Mouse (Mus musculus) brain, embryonic 14.5 days (tissue): ENCODE measurements around the gene Etv3. TPM values are rescaled to one million over a fixed set of nuclear protein-coding genes. Genes with fewer than 3 reads are reported as not detected.
"Not testable (repeated sequence)": the region's sequence is repeated elsewhere in the genome, so short reads cannot be mapped to it uniquely, and the experiment has no call there.

Experiments used
- DNase-seq: peaks from one replicate; pipeline ENCODE4 v3.0.0-alpha.2; 2011; ENCODE audit warnings: low read depth
- CTCF ChIP-seq: fragments of 200-500 bp; IDR thresholded peaks from 2 replicates; pipeline ENCODE4 v1.5.1; 2012; ENCODE audit warnings: inconsistent platforms, mild to moderate bottlenecking, moderate library complexity, borderline replicate concordance; ENCODE audit not compliant: insufficient read depth, insufficient read length; ENCODE audit errors: extremely low read depth
- POLR2A ChIP-seq: fragments of 200-500 bp; IDR thresholded peaks from 2 replicates; pipeline ENCODE4 v1.6.1; 2012; ENCODE audit warnings: mild to moderate bottlenecking, inconsistent platforms, borderline replicate concordance; ENCODE audit not compliant: poor library complexity, insufficient read depth, insufficient read length, severe bottlenecking; ENCODE audit errors: extremely low read depth
- polyA plus RNA-seq: library from polyadenylated mRNA; depleted of rRNA; stranded (reverse); fragments of >200 nt; gene quantifications from 2 replicates; pipeline ENCODE4 v1.2.3, GENCODE M21; 2012; rRNA removed

The Etv3 gene
- polyA plus RNA-seq = 11.6 and 12.0 TPM in 2 replicates

GRCm38 (mm10) chr3:87525043-87525836 is at the start of gene Etv3:
TSS of gene Etv3 (plus strand) at chr3:87525407.
- TF ChIP-seq POLR2A (peak; percentile 75), CTCF (no peak; the same call in 1 of the 2 replicates)

GRCm38 (mm10) chr3:87477948-87478347 is 47.3 kb upstream of the Etv3 start:
- DNase-seq = not testable (repeated sequence)

More at GRCm38 (mm10) chr3:87525043-87525836, at the start of gene Etv3:
- peak; percentile 96 for DNase-seq

GRCm38 (mm10) chr3:87478596-87478995 is 46.6 kb upstream of the Etv3 start:
- DNase-seq = not testable (repeated sequence)

- DNase-seq = not testable (repeated sequence)
Measured at GRCm38 (mm10) chr3:87479230-87479629, 46.0 kb upstream of the Etv3 start.

- TF ChIP-seq CTCF = no peak
- no peak for TF ChIP-seq POLR2A
- no peak for DNase-seq
Measured at GRCm38 (mm10) chr3:87487392-87487791, 37.8 kb upstream of the Etv3 start.

- TF ChIP-seq CTCF (no peak), POLR2A (no peak)
- peak; percentile 33 for DNase-seq
Measured at GRCm38 (mm10) chr3:87487911-87488310, 37.3 kb upstream of the Etv3 start.

GRCm38 (mm10) chr3:87498266-87498665 is 26.9 kb upstream of the Etv3 start:
- TF ChIP-seq CTCF = no peak
- no peak for TF ChIP-seq POLR2A
- DNase-seq = no peak

- TF ChIP-seq POLR2A (no peak), CTCF (peak; percentile 93)
- peak; percentile 85 for DNase-seq
Measured at GRCm38 (mm10) chr3:87499072-87499471, 26.1 kb upstream of the Etv3 start.

GRCm38 (mm10) chr3:87500088-87501055 is 24.8 kb upstream of the Etv3 start:
- DNase-seq = no peak
- TF ChIP-seq POLR2A = no peak
- no peak for TF ChIP-seq CTCF

GRCm38 (mm10) chr3:87501151-87501550 is 24.1 kb upstream of the Etv3 start:
- DNase-seq = no peak
- no peak for TF ChIP-seq CTCF
- TF ChIP-seq POLR2A = no peak

GRCm38 (mm10) chr3:87502771-87503170 is 22.4 kb upstream of the Etv3 start:
- DNase-seq = no peak

GRCm38 (mm10) chr3:87504330-87504729 is 20.9 kb upstream of the Etv3 start:
- no peak for TF ChIP-seq POLR2A
- peak; percentile 76; the same call in 1 of the 2 replicates for TF ChIP-seq CTCF
- peak; percentile 78 for DNase-seq

More at GRCm38 (mm10) chr3:87502771-87503170, 22.4 kb upstream of the Etv3 start:
- TF ChIP-seq CTCF = no peak

- TF ChIP-seq POLR2A = no peak
- DNase-seq = no peak
Measured at GRCm38 (mm10) chr3:87504749-87505425, 20.3 kb upstream of the Etv3 start.
